In the genomic region with DNA sequence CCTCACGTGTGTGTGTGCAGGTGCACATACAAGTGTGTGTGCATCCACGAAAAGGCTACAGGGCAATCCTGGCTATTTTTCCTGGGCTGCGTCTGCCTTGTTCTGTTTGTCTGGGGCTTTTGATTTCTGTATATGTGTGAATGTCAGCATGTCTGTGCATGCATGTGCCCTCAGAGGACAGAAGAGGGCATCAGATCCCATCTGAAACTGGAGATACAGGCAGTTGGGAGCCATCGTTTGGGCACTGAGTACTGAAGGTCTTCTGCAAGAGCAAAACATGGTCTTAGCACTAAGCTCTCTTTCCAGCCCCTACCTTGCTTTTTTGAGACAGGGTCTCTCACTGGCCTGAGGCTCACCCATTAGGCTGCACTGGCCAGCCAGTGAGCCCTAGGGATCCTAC, we compare ENCODE assay signal across 10 mouse cellular contexts. TPM values are rescaled to one million over a fixed set of nuclear protein-coding genes. Genes with fewer than 3 reads are reported as not detected.
DNase-seq lines count a peak whose midpoint lies in the region; TF ChIP-seq lines count a peak whose summit lies in the region.
"Had no signal": no experiment of that assay in that cellular context is flagged by ENCODE, and none has a peak within 500 bp of the region (broad histone marks: within the 10 kb centered on the region; RNA-seq: fewer than 3 reads in every experiment).

No protein-coding gene starts in this region.

- H3K27ac ChIP-seq in gastrocnemius, adult 2 months, result no peak overlapping the region
- H3K27ac ChIP-seq: limb, embryonic 12.5 days; midbrain, embryonic 13.5 days had no signal

- no peak overlapping the region for H3K4me3 ChIP-seq in gastrocnemius, adult 2 months
- H3K4me3 ChIP-seq: limb, embryonic 12.5 days; midbrain, embryonic 13.5 days had no signal

- intact Hi-C loops in gastrocnemius, adult 2 months (cut with DNase I), result no loop called here

- DNase-seq in gastrocnemius, adult 2 months, result no peak
- DNase-seq in gastrocnemius, adult 18-20 months (ENCODE audit: low spot score), result no peak
- peak; percentile 23 to 29 for DNase-seq in layer of hippocampus, postnatal 14 days (ENCODE audit: low spot score in 2 of 2)
- DNase-seq in layer of hippocampus, postnatal 36 days, result no peak
- DNase-seq in 3T3-L1 (ENCODE audit: low read depth, low spot score), result peak; percentile 11
- peak; percentile 2 for DNase-seq in NIH3T3 (ENCODE audit: low read depth)
- no peak for DNase-seq in adipocyte (ENCODE audit: low spot score)

- peak; percentile 20; the same call in 1 of the 2 replicates for TF ChIP-seq CTCF in gastrocnemius, adult 2 months (IDR thresholded peaks at IDR 0.05)

RNA-seq across cellular contexts. Expression of a gene that starts 45.1 kb away (rescaled TPM):
- 1 to 10 TPM; 1.8 to 1.9 TPM for total RNA-seq in gastrocnemius, adult 2 months (2021)
- 1 to 10 TPM; 1.1 to 1.5 TPM for total RNA-seq in gastrocnemius, adult 18-20 months (2021)
- total RNA-seq in layer of hippocampus, postnatal 14 days (2021), result under 1 TPM in 1 of 2 experiments, not detected in 1; 0.07 TPM
- total RNA-seq in layer of hippocampus, postnatal 36 days (2021), result under 1 TPM in 1 of 2 experiments, not detected in 1; 0.05 TPM
- total RNA-seq: CH12.LX had no signal

Comparison
In these comparisons a context has a peak if more than half of its experiments do, and no peak if none do; other contexts are left out.
1. DNase-seq: peak in layer of hippocampus, postnatal 14 days (2 of 2), 3T3-L1 (single experiment) and NIH3T3 (single experiment); none in gastrocnemius, adult 2 months (single experiment), gastrocnemius, adult 18-20 months (single experiment), layer of hippocampus, postnatal 36 days (0 of 2) and adipocyte (single experiment).